Mouse (Mus musculus): ENCODE measurements around the gene Wasl. TPM values are rescaled to one million over a fixed set of nuclear protein-coding genes. Genes with fewer than 3 reads are reported as not detected.

Gene Wasl
- total RNA-seq, 2 experiments from 2014 or later = 26.5 to 26.9 TPM

- no peak for DNase-seq
Observed at GRCm38 (mm10) chr6:24604289-24604688, 60.5 kb downstream of the Wasl start.

GRCm38 (mm10) chr6:24602993-24603392 is 61.8 kb downstream of the Wasl start:
- no peak for DNase-seq

- DNase-seq = no peak
Observed at GRCm38 (mm10) chr6:24602351-24602750, 62.5 kb downstream of the Wasl start.

- DNase-seq = no peak
Observed at GRCm38 (mm10) chr6:24601668-24602067, 63.1 kb downstream of the Wasl start.

- no peak for DNase-seq
Observed at GRCm38 (mm10) chr6:24600726-24601125, 64.1 kb downstream of the Wasl start.

GRCm38 (mm10) chr6:24600134-24600533 is 64.7 kb downstream of the Wasl start:
- DNase-seq = no peak

GRCm38 (mm10) chr6:24599639-24600038 is 65.2 kb downstream of the Wasl start:
- no peak for DNase-seq

- DNase-seq = no peak
Observed at GRCm38 (mm10) chr6:24599179-24599578, 65.6 kb downstream of the Wasl start.

GRCm38 (mm10) chr6:24597500-24597899 is 67.3 kb downstream of the Wasl start, which contains the start of gene Lmod2:
TSS of gene Lmod2 (plus strand) at chr6:24597762.
- DNase-seq = peak; percentile 86 to 88

GRCm38 (mm10) chr6:24591525-24592218 is 73.1 kb downstream of the Wasl start:
- no peak for DNase-seq

- no peak for DNase-seq
Observed at GRCm38 (mm10) chr6:24590282-24590681, 74.5 kb downstream of the Wasl start.

GRCm38 (mm10) chr6:24586885-24587284 is 77.9 kb downstream of the Wasl start:
- peak; percentile 87 to 94 for DNase-seq

- DNase-seq = peak; percentile 23 to 66
Observed at GRCm38 (mm10) chr6:24585431-24586310, 79.1 kb downstream of the Wasl start.

GRCm38 (mm10) chr6:24583456-24583855 is 81.4 kb downstream of the Wasl start:
- DNase-seq = peak; percentile 62 to 85

GRCm38 (mm10) chr6:24573319-24573718 is 91.5 kb downstream of the Wasl start:
- DNase-seq = peak; percentile 50 to 82

- peak in 1 of 2 experiments; percentile 35 for DNase-seq
Observed at GRCm38 (mm10) chr6:24572431-24572830, 92.4 kb downstream of the Wasl start.

GRCm38 (mm10) chr6:24571126-24571525 is 93.7 kb downstream of the Wasl start:
- peak; percentile 65 to 76 for DNase-seq

GRCm38 (mm10) chr6:24570278-24570677 is 94.5 kb downstream of the Wasl start:
- peak; percentile 57 to 60 for DNase-seq

GRCm38 (mm10) chr6:24569711-24570110 is 95.1 kb downstream of the Wasl start:
- peak in 1 of 2 experiments; percentile 28 for DNase-seq

GRCm38 (mm10) chr6:24568963-24569362 is 95.8 kb downstream of the Wasl start:
- DNase-seq = no peak

GRCm38 (mm10) chr6:24564886-24565285 is 99.9 kb downstream of the Wasl start:
- DNase-seq = no peak

- DNase-seq = peak in 1 of 2 experiments; percentile 35
Observed at GRCm38 (mm10) chr6:24564081-24564480, 100.7 kb downstream of the Wasl start.

All from heart, adult 18-20 months (tissue).